Mouse (Mus musculus): Measurements from ENCODE around the gene Ric1.

DNA sequence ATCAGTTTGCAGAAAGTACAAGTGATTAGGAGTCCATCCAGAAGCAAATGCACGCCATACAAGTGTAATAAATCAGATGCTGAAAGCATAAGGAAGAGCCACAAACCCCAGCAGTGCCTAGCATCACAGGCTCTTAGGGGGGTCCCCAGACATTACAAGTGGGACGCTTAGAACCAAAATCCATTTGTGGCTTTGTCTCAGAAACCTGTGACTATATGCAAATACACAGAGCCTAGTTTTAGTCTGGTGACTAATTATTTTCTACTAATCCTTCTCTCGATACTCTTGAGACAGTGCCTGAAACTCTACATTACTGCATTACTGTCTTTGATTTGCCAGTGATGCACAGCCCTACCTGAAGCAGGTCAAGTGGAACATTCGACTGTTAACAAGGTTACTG, 3.2 kb upstream of the Ric1 start:
- TF ChIP-seq CTCF (IDR thresholded peaks at IDR 0.05; ENCODE audit: borderline replicate concordance, insufficient read depth, low read length) (no peak), POLR2A (IDR thresholded peaks at IDR 0.05; ENCODE audit: low read depth, low read length) (no peak)
